Mouse (Mus musculus): ENCODE data around the gene Degs2.

Gene Degs2

DNA sequence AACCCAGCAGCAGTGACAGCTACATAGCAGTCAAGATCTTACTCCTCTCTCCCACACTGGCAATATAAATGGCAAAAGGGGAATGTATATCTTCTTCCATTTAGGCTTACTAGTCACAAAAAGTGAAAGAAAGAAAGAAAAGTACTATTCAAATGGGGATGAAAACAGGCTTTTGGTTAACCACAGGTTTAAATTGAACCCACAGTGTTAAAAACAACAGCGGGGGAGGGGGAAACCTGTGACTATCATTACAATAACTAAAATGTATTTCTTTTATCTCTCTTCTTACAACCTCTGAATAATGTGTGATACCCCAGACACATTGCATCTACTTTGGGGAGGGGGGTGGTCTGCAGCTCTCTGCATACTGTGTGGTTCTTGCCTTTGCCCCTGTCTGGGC is 55.9 kb downstream of the Degs2 start:
- no peak for DNase-seq

DNA sequence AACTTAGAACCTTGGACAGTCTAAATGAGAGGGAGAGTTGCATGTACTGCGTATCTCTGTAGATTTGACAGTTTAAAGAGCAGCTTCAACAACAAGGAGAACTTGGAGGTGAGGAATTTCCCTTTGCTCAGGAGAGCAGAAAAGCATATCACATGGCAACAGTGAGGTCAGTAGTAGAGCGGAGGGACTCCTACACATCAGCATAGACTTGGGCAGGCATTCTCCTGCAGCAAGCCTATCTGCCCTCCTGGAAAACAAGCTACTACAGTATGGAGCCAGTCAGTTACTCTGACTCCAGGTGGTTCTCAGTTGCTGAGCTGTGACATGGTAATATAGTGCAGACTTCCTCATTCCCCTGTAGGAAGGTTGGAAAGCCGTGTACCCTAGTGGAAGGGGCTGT is 60.1 kb downstream of the Degs2 start:
- no peak for DNase-seq

DNA sequence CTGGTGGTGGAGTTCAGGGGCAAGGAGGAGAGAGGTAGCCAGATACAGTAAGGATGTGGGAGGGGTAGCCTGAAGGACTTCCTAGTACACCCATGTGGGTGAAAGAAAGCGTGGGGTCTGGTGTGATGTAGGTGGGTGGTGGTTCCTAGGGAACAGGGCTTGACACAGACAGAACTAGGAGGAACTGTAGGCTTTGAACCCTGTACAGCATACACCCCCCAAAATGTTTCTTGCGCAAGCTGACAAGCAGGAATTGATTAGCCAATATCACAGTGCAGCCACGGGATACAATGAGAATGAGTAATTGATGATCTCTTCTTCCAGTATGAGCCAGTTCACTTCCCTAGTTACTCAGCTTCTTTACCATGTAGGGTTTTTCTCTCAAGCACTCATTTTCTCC is 63.0 kb downstream of the Degs2 start:
- DNase-seq: no peak

DNA sequence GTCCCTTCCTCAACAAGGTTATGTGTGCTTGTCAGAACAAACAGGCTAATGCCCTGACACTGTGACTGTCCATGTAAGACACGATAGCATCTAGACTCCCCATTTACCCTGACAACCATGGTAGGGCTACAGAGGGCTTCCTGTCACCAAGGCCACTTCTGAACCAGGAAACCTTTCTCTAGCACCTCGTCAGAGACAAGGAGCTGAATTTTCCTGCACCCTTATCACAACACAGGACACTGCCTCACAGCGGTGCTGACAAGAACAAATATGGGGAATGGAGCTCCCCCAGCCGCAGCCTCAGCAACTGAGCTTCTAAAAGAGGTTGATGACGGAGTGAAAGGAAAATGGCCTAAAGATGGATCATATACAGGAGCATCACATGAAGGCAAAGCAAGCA is 64.7 kb downstream of the Degs2 start:
- DNase-seq: no peak

DNA sequence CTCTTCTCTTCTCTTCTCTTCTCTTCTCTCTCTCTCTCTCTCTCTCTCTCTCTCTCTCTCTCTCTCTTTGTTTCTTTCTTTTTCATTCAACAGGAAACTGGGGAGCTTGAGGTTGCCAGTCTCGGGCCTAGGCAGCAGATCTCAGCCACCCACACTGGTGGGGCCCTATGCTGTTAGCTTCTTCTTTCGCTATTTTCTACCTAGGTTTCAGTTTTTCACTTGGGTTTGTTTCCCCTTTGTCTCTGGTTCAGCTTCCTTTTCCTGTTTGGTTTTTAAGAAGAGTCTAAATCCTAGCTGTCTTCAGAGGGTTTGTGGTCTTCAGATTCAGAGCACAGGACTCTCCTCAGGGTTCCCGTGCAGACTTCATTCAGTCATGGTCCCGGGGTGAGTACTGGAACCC is 66.6 kb downstream of the Degs2 start:
- no peak for DNase-seq

DNA sequence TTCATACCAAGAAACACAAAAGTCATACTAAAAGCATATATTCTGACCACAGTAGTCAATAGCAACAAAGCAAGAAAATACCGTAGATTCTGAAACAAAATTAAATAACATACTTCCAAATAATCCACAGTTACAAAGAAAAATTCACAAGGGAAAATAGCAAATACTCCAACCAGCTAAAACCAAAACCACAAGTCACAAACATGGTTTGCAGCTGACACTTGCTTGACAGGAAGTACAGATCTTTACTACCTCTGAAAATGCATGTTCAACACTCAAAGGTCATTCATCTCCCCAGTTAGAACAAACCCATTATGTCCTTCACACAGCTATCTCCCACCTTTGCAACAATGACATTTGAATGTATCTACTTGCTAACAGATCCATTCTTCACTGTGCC is 68.1 kb downstream of the Degs2 start:
- DNase-seq: no peak

DNA sequence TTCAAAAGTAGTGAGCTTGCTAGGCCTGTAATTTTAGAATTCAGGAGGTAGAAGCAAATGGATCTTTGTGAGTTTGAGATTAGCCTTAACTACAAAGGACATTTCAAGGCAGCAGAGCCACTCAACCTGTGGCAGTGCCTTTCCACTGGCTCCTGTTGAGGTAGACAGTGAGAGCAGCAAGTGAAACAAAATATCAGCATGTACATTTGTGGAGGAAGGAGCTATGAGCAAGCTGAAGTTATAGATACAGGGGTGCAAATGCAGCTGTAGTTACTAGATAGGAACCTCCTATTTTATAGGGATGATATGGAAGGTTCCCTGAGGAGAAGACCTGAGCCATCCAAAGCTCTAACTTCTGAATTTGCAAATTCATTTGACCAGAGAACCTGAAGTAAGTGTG is 69.6 kb downstream of the Degs2 start:
- DNase-seq: no peak

DNA sequence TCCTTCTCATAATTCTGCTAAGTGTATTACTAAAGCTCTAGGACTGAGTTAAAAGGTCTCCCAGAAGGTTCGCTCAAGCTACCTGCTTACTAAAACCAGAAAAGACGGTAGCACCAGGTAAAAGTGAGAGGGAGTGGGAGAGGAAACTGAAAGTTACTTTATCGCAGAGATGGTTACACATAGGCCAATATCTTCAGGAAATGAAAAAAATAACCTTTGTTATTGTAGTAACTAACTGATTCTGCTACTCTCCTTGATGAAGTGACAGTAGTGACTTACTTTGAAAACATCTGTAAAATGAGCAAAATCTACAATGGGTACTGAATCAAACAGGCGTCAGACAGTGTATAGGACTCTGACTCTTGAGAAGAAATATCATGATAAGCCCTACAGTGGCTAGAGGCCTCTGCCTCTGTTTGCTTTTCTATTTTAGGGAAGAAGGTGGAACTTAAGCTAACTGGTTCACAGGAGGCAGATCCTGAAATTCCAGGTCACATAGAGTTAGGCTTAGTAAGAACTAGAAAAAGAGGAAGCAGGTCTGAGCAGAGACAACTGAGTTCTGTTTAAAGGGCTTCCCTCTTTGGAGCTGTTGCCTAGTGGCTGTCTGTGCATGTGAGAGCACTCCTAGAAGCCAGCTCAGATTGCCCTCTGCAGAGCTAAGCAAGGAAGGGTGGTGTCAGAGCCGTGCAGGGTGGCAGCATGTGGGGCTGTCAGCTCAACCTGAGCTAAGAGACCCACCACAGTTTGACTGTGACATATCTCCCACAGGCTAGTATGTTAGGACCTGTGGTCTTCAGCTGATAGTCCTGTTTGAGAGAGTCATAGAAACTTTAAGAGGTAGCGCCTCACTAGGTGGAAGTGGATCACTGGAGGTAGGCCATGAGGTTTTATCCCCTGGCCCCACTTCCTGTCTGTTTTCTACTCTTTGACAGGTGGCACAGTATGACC is 71.1 kb downstream of the Degs2 start:
- DNase-seq: no peak

DNA sequence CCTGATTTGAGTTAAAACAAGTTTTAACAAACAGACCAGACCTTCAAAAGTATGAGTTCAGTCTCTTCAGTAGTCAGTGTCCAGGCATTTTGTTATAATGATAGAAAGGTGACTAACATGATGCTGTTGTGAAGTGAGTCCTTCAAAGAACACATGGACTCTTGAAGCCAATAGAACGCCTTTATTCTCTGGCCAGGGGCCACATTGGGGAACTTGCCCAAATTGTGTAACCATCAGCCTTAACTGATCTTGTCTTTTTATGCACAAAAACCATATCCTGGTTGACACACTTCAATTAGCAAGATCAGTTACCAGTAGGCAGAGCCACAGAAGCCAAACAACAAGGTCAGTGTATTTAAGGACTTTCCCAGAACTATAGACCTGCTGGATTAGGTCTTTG is 72.6 kb downstream of the Degs2 start:
- no peak for DNase-seq
